ENCODE assay signal across 23 mouse cellular contexts in the genomic region with DNA sequence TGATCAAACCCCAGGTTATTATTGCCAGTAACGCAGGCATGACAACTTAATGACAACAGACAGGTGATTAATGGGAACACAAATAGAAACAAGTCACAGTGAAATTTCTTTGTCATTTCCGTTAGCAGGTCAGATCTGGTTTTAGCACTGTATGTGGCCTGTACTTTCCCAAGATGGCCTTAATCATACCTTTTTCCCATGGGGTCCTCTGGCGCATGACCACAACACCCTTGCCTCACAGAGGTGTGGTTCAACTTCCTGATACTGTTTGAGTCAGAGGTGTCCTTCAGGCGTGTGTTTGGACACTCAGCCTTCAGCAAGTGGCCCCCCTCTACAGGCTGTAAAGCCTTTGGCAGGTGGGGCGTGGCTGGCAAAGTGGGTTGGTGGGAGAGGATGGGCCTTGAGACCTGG. TPM values are rescaled to one million over a fixed set of nuclear protein-coding genes. Genes with fewer than 3 reads are reported as not detected.
DNase-seq lines count a peak whose midpoint lies in the region; ATAC-seq lines count a peak whose summit lies in the region.
"Had no signal": no experiment of that assay in that cellular context is flagged by ENCODE, and none has a peak within 500 bp of the region (broad histone marks: within the 10 kb centered on the region; RNA-seq: fewer than 3 reads in every experiment).

No protein-coding gene starts in this region.

- no peak overlapping the region for H3K9ac ChIP-seq in forebrain, embryonic 11.5 days (ENCODE audit: low read length)
- no peak overlapping the region for H3K9ac ChIP-seq in forebrain, embryonic 12.5 days
- no peak overlapping the region for H3K9ac ChIP-seq in midbrain, embryonic 11.5 days (ENCODE audit: low read length)
- H3K9ac ChIP-seq in midbrain, embryonic 16.5 days (ENCODE audit: low read depth, low read length): no peak overlapping the region
- H3K9ac ChIP-seq: embryonic facial prominence, embryonic 12.5 days; embryonic facial prominence, embryonic 15.5 days; forebrain, postnatal 0 days; heart, embryonic 13.5 days; hindbrain, embryonic 13.5 days had no signal

- H3K27ac ChIP-seq in forebrain, embryonic 11.5 days (ENCODE audit: low read depth, low read length): no peak overlapping the region
- no peak overlapping the region for H3K27ac ChIP-seq in forebrain, embryonic 12.5 days
- no peak overlapping the region for H3K27ac ChIP-seq in midbrain, embryonic 11.5 days (ENCODE audit: low read depth, low read length)
- H3K27ac ChIP-seq in midbrain, embryonic 16.5 days (ENCODE audit: low read length): no peak overlapping the region
- H3K27ac ChIP-seq: embryonic facial prominence, embryonic 12.5 days; embryonic facial prominence, embryonic 15.5 days; heart, adult 2 months; heart, embryonic 10.5 days; heart, embryonic 13.5 days; hindbrain, embryonic 13.5 days; hindbrain, postnatal 0 days had no signal

- no peak for ATAC-seq in forebrain, embryonic 11.5 days (replicated peaks; ENCODE audit: low FRiP score)
- no peak for ATAC-seq in forebrain, embryonic 12.5 days (ENCODE audit: low FRiP score)
- ATAC-seq in midbrain, embryonic 11.5 days (ENCODE audit: low FRiP score): no peak
- no peak for ATAC-seq in midbrain, embryonic 16.5 days
- ATAC-seq: forebrain, embryonic 14.5 days; forebrain, postnatal 0 days; hindbrain, postnatal 0 days; inflammation-experienced regulatory T-cells, adult 6 months had no signal

- peaks cover 5% of the 10 kb centered on the region; the same call in 1 of the 2 replicates for H3K4me1 ChIP-seq in forebrain, embryonic 11.5 days (replicated peaks; ENCODE audit: control insufficient read depth, insufficient read depth, low read length)
- H3K4me1 ChIP-seq in forebrain, embryonic 12.5 days: peaks cover 16% of the 10 kb centered on the region
- H3K4me1 ChIP-seq in midbrain, embryonic 11.5 days (ENCODE audit: control insufficient read depth, insufficient read depth, low read length): peaks cover 6% of the 10 kb centered on the region
- peaks cover 11% of the 10 kb centered on the region; the same call in 1 of the 2 replicates for H3K4me1 ChIP-seq in midbrain, embryonic 16.5 days (ENCODE audit: control insufficient read depth, insufficient read depth, low read length)

- no peaks in the 10 kb centered on the region for H3K9me3 ChIP-seq in forebrain, embryonic 11.5 days (ENCODE audit: control insufficient read depth, low read length)
- no peaks in the 10 kb centered on the region for H3K9me3 ChIP-seq in forebrain, embryonic 12.5 days
- H3K9me3 ChIP-seq in midbrain, embryonic 11.5 days (ENCODE audit: control insufficient read depth, low read length): no peaks in the 10 kb centered on the region
- H3K9me3 ChIP-seq in midbrain, embryonic 16.5 days (replicated peaks; ENCODE audit: control insufficient read depth, low read length, poor library complexity, severe bottlenecking): 0 out of 2 replicates have a peak, but pooled peaks cover 2% of the 10 kb centered on the region
- H3K9me3 ChIP-seq: embryonic facial prominence, embryonic 12.5 days; embryonic facial prominence, embryonic 15.5 days; heart, embryonic 10.5 days; heart, embryonic 13.5 days; hindbrain, embryonic 13.5 days had no signal

- no peak overlapping the region for H3K4me3 ChIP-seq in forebrain, embryonic 11.5 days (ENCODE audit: low read depth, low read length)
- H3K4me3 ChIP-seq in forebrain, embryonic 12.5 days (replicated peaks): no peak overlapping the region
- no peak overlapping the region for H3K4me3 ChIP-seq in midbrain, embryonic 11.5 days (ENCODE audit: low read depth, low read length)
- H3K4me3 ChIP-seq in midbrain, embryonic 16.5 days (ENCODE audit: low read depth, low read length): no peak overlapping the region
- H3K4me3 ChIP-seq: embryonic facial prominence, embryonic 12.5 days; embryonic facial prominence, embryonic 15.5 days; heart, adult 2 months; heart, embryonic 10.5 days; heart, embryonic 13.5 days; hindbrain, embryonic 13.5 days had no signal

- no peak overlapping the region for H3K4me2 ChIP-seq in forebrain, embryonic 11.5 days (ENCODE audit: low read depth, low read length, severe bottlenecking)
- no peak overlapping the region for H3K4me2 ChIP-seq in forebrain, embryonic 12.5 days
- no peak overlapping the region for H3K4me2 ChIP-seq in midbrain, embryonic 11.5 days
- no peak overlapping the region for H3K4me2 ChIP-seq in midbrain, embryonic 16.5 days (ENCODE audit: low read length)
- H3K4me2 ChIP-seq: embryonic facial prominence, embryonic 12.5 days; embryonic facial prominence, embryonic 15.5 days; heart, embryonic 13.5 days; hindbrain, embryonic 13.5 days had no signal

- DNase-seq in forebrain, embryonic 11.5 days (ENCODE audit: low spot score): peak; percentile 20
- peak; percentile 79 for DNase-seq in midbrain, embryonic 11.5 days (ENCODE audit: low spot score, missing footprints)
- DNase-seq in A20 (ENCODE audit: low read depth, low spot score): peak; percentile 90
- peak; percentile 18 for DNase-seq in splenic B cell, adult 2 months (ENCODE audit: low read depth, low spot score)
- no peak for DNase-seq in urinary bladder, adult 18-20 months (ENCODE audit: low spot score in 2 of 2)
- DNase-seq: adrenal gland, adult 2 months; adrenal gland, postnatal 14 days; B cell, adult 2 months; cerebellum, adult 11 months; cerebellum, adult 9-11 months; forebrain, postnatal 0 days; gastrocnemius, postnatal 25 days; heart, adult 2 months had no signal

- H3K36me3 ChIP-seq in forebrain, embryonic 11.5 days (ENCODE audit: control insufficient read depth, insufficient read depth, low read length): no peaks in the 10 kb centered on the region
- H3K36me3 ChIP-seq in forebrain, embryonic 12.5 days (replicated peaks): no peaks in the 10 kb centered on the region
- no peaks in the 10 kb centered on the region for H3K36me3 ChIP-seq in midbrain, embryonic 11.5 days (ENCODE audit: control insufficient read depth, insufficient read depth, low read length)
- H3K36me3 ChIP-seq in midbrain, embryonic 16.5 days (ENCODE audit: control insufficient read depth, insufficient read depth, low read length): no peaks in the 10 kb centered on the region
- no peaks in the 10 kb centered on the region for H3K36me3 ChIP-seq in splenic B cell, adult 2 months (ENCODE audit: control insufficient read depth, insufficient read depth, low read length, poor library complexity, severe bottlenecking)
- H3K36me3 ChIP-seq: embryonic facial prominence, embryonic 12.5 days; embryonic facial prominence, embryonic 15.5 days; heart, embryonic 10.5 days; heart, embryonic 13.5 days; hindbrain, embryonic 13.5 days had no signal

- no peaks in the 10 kb centered on the region for H3K27me3 ChIP-seq in forebrain, embryonic 11.5 days (ENCODE audit: control insufficient read depth, insufficient read depth, low read length)
- no peaks in the 10 kb centered on the region; the same call in 1 of the 2 replicates for H3K27me3 ChIP-seq in forebrain, embryonic 12.5 days
- H3K27me3 ChIP-seq in midbrain, embryonic 11.5 days (ENCODE audit: control insufficient read depth, insufficient read depth, low read length): no peaks in the 10 kb centered on the region
- no peaks in the 10 kb centered on the region for H3K27me3 ChIP-seq in midbrain, embryonic 16.5 days (ENCODE audit: control insufficient read depth, insufficient read depth, low read depth, low read length)
- no peaks in the 10 kb centered on the region for H3K27me3 ChIP-seq in splenic B cell, adult 2 months (ENCODE audit: control insufficient read depth, insufficient read depth, low read length, poor library complexity, severe bottlenecking)
- H3K27me3 ChIP-seq: embryonic facial prominence, embryonic 12.5 days; embryonic facial prominence, embryonic 15.5 days; heart, embryonic 13.5 days had no signal

- 89% methylated on average over 5 of the region's 5 CpGs for WGBS in forebrain, embryonic 11.5 days
- 91% methylated on average over 5 of the region's 5 CpGs for WGBS in forebrain, embryonic 12.5 days
- 87% methylated on average over 5 of the region's 5 CpGs for WGBS in midbrain, embryonic 11.5 days
- WGBS in midbrain, embryonic 16.5 days: 92% methylated on average over 5 of the region's 5 CpGs

RNA-seq across cellular contexts. Expression of gene Tpra1, which starts 55.8 kb away (rescaled TPM):
- polyA plus RNA-seq in forebrain, embryonic 11.5 days (2014; fragmentation: Nextera tagmentation; extraction: Ambion mirVana): 39.4 and 40.7 TPM in 2 replicates
- polyA plus RNA-seq in forebrain, embryonic 12.5 days (2016; fragmentation: Nextera tagmentation; extraction: Ambion mirVana): 49.9 and 60.6 TPM in 2 replicates
- polyA plus RNA-seq in midbrain, embryonic 11.5 days (2014; fragmentation: Nextera tagmentation; extraction: Ambion mirVana): 36.9 and 39.6 TPM in 2 replicates
- 88.4 and 99.6 TPM in 2 replicates for polyA plus RNA-seq in midbrain, embryonic 16.5 days (2015; fragmentation: Nextera tagmentation; extraction: Ambion mirVana)

RNA-seq across cellular contexts. Expression of gene Mcm2, which starts 59.2 kb away (rescaled TPM):
- 248 and 259 TPM in 2 replicates for polyA plus RNA-seq in forebrain, embryonic 11.5 days (2014; fragmentation: Nextera tagmentation; extraction: Ambion mirVana)
- polyA plus RNA-seq in forebrain, embryonic 12.5 days (2016; fragmentation: Nextera tagmentation; extraction: Ambion mirVana): 200 and 211 TPM in 2 replicates
- polyA plus RNA-seq in midbrain, embryonic 11.5 days (2014; fragmentation: Nextera tagmentation; extraction: Ambion mirVana): 210 and 212 TPM in 2 replicates
- 16.2 and 20.7 TPM in 2 replicates for polyA plus RNA-seq in midbrain, embryonic 16.5 days (2015; fragmentation: Nextera tagmentation; extraction: Ambion mirVana)

Comparison
In these comparisons a context has a peak if more than half of its experiments do, and no peak if none do; other contexts are left out.
1. DNase-seq: peak in forebrain, embryonic 11.5 days (single experiment), midbrain, embryonic 11.5 days (single experiment), A20 (single experiment) and splenic B cell, adult 2 months (single experiment); none in urinary bladder, adult 18-20 months (0 of 2).